Mouse (Mus musculus) heart, adult 2 months (tissue): ENCODE measurements at regions not wholly inside any gene's neighbourhood (a gene's known extent, or its start where the extent isn't known, plus 50 kb on each side); places are given as distances from the start of the nearest gene placed in this dataset.

ENCODE experiments used
- DNase-seq, 2 experiments: peaks; one replicate each; pipeline ENCODE4 v3.0.0; 2021
- H3K27ac ChIP-seq: fragments of 200-600 bp; 2 replicates; pipeline ENCODE4 v1.8.1; 2022
- H3K27me3 ChIP-seq: fragments of 200-500 bp; 2 replicates; pipeline ENCODE4 v1.6.1; 2012; ENCODE audit warnings: mild to moderate bottlenecking, low read length, inconsistent platforms, mixed read lengths; ENCODE audit not compliant: control insufficient read depth, insufficient read depth
- H3K36me3 ChIP-seq: fragments of 200-500 bp; 2 replicates; pipeline ENCODE4 v1.6.1; 2012; ENCODE audit warnings: low read length, inconsistent platforms; ENCODE audit not compliant: control insufficient read depth, insufficient read depth
- H3K4me1 ChIP-seq: fragments of 200-500 bp; 2 replicates; pipeline ENCODE4 v1.6.1; 2011; ENCODE audit warnings: low read length; ENCODE audit not compliant: control insufficient read depth, insufficient read depth
- H3K4me3 ChIP-seq: fragments of 200-600 bp; 2 replicates; pipeline ENCODE4 v1.8.1; 2022
- H3K79me2 ChIP-seq: fragments of 200-500 bp; replicated peaks from 2 replicates; pipeline ENCODE4 v1.6.1; 2012; ENCODE audit warnings: mild to moderate bottlenecking, inconsistent platforms, low read length, moderate library complexity, mixed read lengths; ENCODE audit not compliant: control insufficient read depth, insufficient read depth
- H3K9ac ChIP-seq: fragments of 200-500 bp; 2 replicates; pipeline ENCODE4 v1.6.1; 2012; ENCODE audit warnings: low read depth, mild to moderate bottlenecking, control low read depth, inconsistent platforms, low read length, mixed read lengths
- CTCF ChIP-seq: fragments of 200-600 bp; IDR thresholded peaks from 2 replicates; pipeline ENCODE4 v1.8.1; 2022; ENCODE audit warnings: antibody characterized with exemption, mild to moderate bottlenecking, moderate library complexity
- EP300 ChIP-seq: fragments of 200-500 bp; IDR thresholded peaks from 2 replicates; pipeline ENCODE4 v1.6.1; 2011; ENCODE audit warnings: low read depth, low read length, control low read depth; ENCODE audit not compliant: insufficient read depth
- POLR2A ChIP-seq: fragments of 200-500 bp; IDR thresholded peaks from 2 replicates; pipeline ENCODE4 v1.6.1; 2011; ENCODE audit warnings: mild to moderate bottlenecking, low read depth, low read length, control low read depth; ENCODE audit not compliant: insufficient read depth
- WGBS: fragments of 180-500 bp; shearing (Covaris S2); methylation state at CpG from one replicate; pipeline ENCODE4 v1.1.7; 2018; 5-methylcytosine and 5-hydroxymethylcytosine counted together
- intact Hi-C: fragments of 180-260 bp; cut with DNase I; formaldehyde crosslinking; loops from one replicate; pipeline ENCODE4 v1.15.1; 2025

GRCm38 (mm10) chr9:101445764-101446163, 194.2 kb upstream of the Ppp2r3a start:
- H3K79me2 ChIP-seq, result no peaks in the 10 kb centered on the region
- intact Hi-C loops, result no loop called here
- H3K4me3 ChIP-seq, result no peak overlapping the region
- no peak overlapping the region for H3K9ac ChIP-seq
- H3K36me3 ChIP-seq, result no peaks in the 10 kb centered on the region
- H3K4me1 ChIP-seq, result peaks cover 2% of the 10 kb centered on the region
- peak; percentile 17 to 40 for DNase-seq
- 0 out of 2 replicates have a peak overlapping the region, but pooled peaks have one; percentile 32 for H3K27ac ChIP-seq
- H3K27me3 ChIP-seq, result no peaks in the 10 kb centered on the region
- WGBS, result 55% methylated on average over 5 of the region's 5 CpGs
- TF ChIP-seq CTCF (no peak), EP300 (no peak)

GRCm38 (mm10) chr9:101445293-101445692, 193.7 kb upstream of the Ppp2r3a start:
- 0 out of 2 replicates have a peak overlapping the region, but pooled peaks have one; percentile 32 for H3K27ac ChIP-seq
- H3K4me1 ChIP-seq, result peaks cover 2% of the 10 kb centered on the region
- intact Hi-C loops, result no loop called here
- no peaks in the 10 kb centered on the region for H3K36me3 ChIP-seq
- peak; percentile 11 to 20 for DNase-seq
- TF ChIP-seq POLR2A (no peak), EP300 (no peak), CTCF (no peak)
- H3K79me2 ChIP-seq, result no peaks in the 10 kb centered on the region
- H3K9ac ChIP-seq, result no peak overlapping the region
- 55% methylated on average over 1 of the region's 1 CpGs for WGBS
- H3K4me3 ChIP-seq, result no peak overlapping the region
- H3K27me3 ChIP-seq, result no peaks in the 10 kb centered on the region

GRCm38 (mm10) chr9:101439856-101440255, 188.3 kb upstream of the Ppp2r3a start:
- WGBS, result 75% methylated on average over 6 of the region's 6 CpGs
- intact Hi-C loops, result no loop called here
- no peaks in the 10 kb centered on the region for H3K27me3 ChIP-seq
- no peak overlapping the region for H3K27ac ChIP-seq
- no peaks in the 10 kb centered on the region for H3K79me2 ChIP-seq
- peak; percentile 28 to 47 for DNase-seq
- no peak for TF ChIP-seq POLR2A
- TF ChIP-seq CTCF, result no peak
- no peak for TF ChIP-seq EP300
- no peak overlapping the region for H3K9ac ChIP-seq
- no peaks in the 10 kb centered on the region for H3K36me3 ChIP-seq
- H3K4me1 ChIP-seq, result peaks cover 2% of the 10 kb centered on the region; the same call in 1 of the 2 replicates
- no peak overlapping the region for H3K4me3 ChIP-seq

- Histone ChIP-seq H3K9ac (no peak overlapping the region), H3K36me3 (no peaks in the 10 kb centered on the region), H3K4me3 (no peak overlapping the region), H3K27ac (no peak overlapping the region), H3K27me3 (no peaks in the 10 kb centered on the region), H3K79me2 (no peaks in the 10 kb centered on the region), H3K4me1 (peaks cover 2% of the 10 kb centered on the region; the same call in 1 of the 2 replicates)
- DNase-seq, result no peak
- intact Hi-C loops, result no loop called here
- 38% methylated on average over 12 of the region's 12 CpGs for WGBS
- TF ChIP-seq EP300 (no peak), CTCF (no peak), POLR2A (no peak)
These were observed 187.1 kb upstream of the Ppp2r3a start for GRCm38 (mm10) chr9:101438564-101439180.

- Histone ChIP-seq H3K79me2 (no peaks in the 10 kb centered on the region), H3K4me1 (no peaks in the 10 kb centered on the region), H3K36me3 (no peaks in the 10 kb centered on the region), H3K9ac (no peak overlapping the region), H3K27me3 (no peaks in the 10 kb centered on the region), H3K27ac (no peak overlapping the region), H3K4me3 (no peak overlapping the region)
- intact Hi-C loops, result no loop called here
- 76% methylated on average over 12 of the region's 12 CpGs for WGBS
- TF ChIP-seq CTCF (no peak), POLR2A (no peak), EP300 (no peak)
- no peak for DNase-seq
These were observed 173.5 kb upstream of the Ppp2r3a start for GRCm38 (mm10) chr9:101424974-101425670.

GRCm38 (mm10) chr9:101423041-101423440, 171.4 kb upstream of the Ppp2r3a start:
- Histone ChIP-seq H3K4me3 (no peak overlapping the region), H3K4me1 (no peaks in the 10 kb centered on the region), H3K27me3 (no peaks in the 10 kb centered on the region), H3K9ac (no peak overlapping the region), H3K79me2 (no peaks in the 10 kb centered on the region), H3K36me3 (no peaks in the 10 kb centered on the region), H3K27ac (no peak overlapping the region)
- TF ChIP-seq EP300, result no peak
- no peak for DNase-seq
- 92% methylated on average over 5 of the region's 5 CpGs for WGBS
- intact Hi-C loops, result no loop called here
